Mouse (Mus musculus): ENCODE results near the gene Cyp3a57. TPM values are rescaled to one million over a fixed set of nuclear protein-coding genes. Genes with fewer than 3 reads are reported as not detected.
"Not testable (repeated sequence)": the region's sequence is repeated elsewhere in the genome, so short reads cannot be mapped to it uniquely, and the experiment has no call there.

Gene Cyp3a57
- not detected in 2 replicates for polyA plus RNA-seq (2015; fragmentation: Nextera tagmentation; extraction: Ambion mirVana)

DNA sequence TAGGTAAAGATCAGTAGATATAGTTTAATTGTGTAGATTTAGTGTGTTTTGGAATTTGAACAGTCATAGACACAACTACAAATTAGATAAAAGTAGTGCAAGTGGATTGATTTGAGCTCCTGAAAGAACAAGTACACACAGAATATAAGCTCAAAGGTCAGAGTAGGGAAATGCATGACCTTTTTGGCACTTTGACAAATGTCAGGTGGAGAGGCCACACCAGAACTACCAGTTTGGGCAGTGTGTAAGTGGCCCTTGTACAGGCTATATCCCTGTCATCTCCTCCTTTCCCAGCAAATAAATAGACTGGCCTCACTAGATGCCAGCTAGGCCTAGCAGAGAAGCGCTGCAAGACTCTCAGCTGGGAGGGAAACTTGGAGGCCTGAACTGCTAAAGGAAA is at the start of gene Cyp3a57:
TSS of gene Cyp3a57 (plus strand) at position 339 of the 400 bp plus-strand sequence.
- Histone ChIP-seq H3K4me3 (ENCODE audit: low read depth, low read length) (no peak within 1 kb of the TSS), H3K27ac (ENCODE audit: low read depth, low read length) (no peak within 1 kb of the TSS)
- 63% methylated on average over 1 of the region's 1 CpGs for WGBS

DNA sequence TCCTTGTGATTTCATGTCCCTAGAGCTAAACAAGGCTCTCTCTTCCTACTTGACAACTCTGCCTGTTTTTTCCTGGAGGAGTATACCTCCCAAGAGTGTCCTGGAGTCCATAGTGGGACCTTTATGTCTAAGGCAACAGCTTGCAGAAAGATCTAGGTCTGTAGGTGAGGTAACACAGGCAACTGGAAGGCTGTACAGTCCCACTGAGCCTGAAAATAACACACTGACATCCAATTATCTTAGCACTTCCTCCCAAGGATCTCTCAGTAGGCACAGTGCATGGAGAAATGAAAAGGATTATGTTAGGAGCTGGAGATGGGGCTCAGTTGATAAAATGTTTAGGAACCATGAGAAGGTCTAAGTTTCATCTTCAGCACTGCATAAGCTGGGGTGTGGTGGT is 44.6 kb upstream of the Cyp3a57 start:
- Histone ChIP-seq H3K4me3 (ENCODE audit: low read depth, low read length) (no peak overlapping the region), H3K27ac (ENCODE audit: low read depth, low read length) (no peak overlapping the region), H3K27me3 (replicated peaks; ENCODE audit: control insufficient read depth, insufficient read depth, low read length) (no peaks in the 10 kb centered on the region), H3K4me2 (replicated peaks; ENCODE audit: low read depth) (no peak overlapping the region), H3K4me1 (replicated peaks; ENCODE audit: control insufficient read depth, insufficient read depth, low read length) (no peaks in the 10 kb centered on the region), H3K9me3 (ENCODE audit: control insufficient read depth) (no peaks in the 10 kb centered on the region), H3K9ac (ENCODE audit: low read depth, low read length) (no peak overlapping the region), H3K36me3 (ENCODE audit: control insufficient read depth, insufficient read depth) (no peaks in the 10 kb centered on the region)
- TF ChIP-seq CTCF (IDR thresholded peaks at IDR 0.05; ENCODE audit: low read depth) = no peak
- ATAC-seq = no peak

More for the DNA sequence above, at the start of gene Cyp3a57:
- no peak for ATAC-seq
- no peaks in the 10 kb centered on the region for H3K9me3 ChIP-seq (ENCODE audit: control insufficient read depth)
- no peaks in the 10 kb centered on the region for H3K4me1 ChIP-seq (replicated peaks; ENCODE audit: control insufficient read depth, insufficient read depth, low read length)
- TF ChIP-seq CTCF (IDR thresholded peaks at IDR 0.05; ENCODE audit: low read depth) = no peak
- no peaks in the 10 kb centered on the region for H3K27me3 ChIP-seq (replicated peaks; ENCODE audit: control insufficient read depth, insufficient read depth, low read length)
- H3K36me3 ChIP-seq (ENCODE audit: control insufficient read depth, insufficient read depth) = no peaks in the 10 kb centered on the region
- H3K9ac ChIP-seq (ENCODE audit: low read depth, low read length) = no peak within 1 kb of the TSS
- no peak within 1 kb of the TSS for H3K4me2 ChIP-seq (replicated peaks; ENCODE audit: low read depth)

DNA sequence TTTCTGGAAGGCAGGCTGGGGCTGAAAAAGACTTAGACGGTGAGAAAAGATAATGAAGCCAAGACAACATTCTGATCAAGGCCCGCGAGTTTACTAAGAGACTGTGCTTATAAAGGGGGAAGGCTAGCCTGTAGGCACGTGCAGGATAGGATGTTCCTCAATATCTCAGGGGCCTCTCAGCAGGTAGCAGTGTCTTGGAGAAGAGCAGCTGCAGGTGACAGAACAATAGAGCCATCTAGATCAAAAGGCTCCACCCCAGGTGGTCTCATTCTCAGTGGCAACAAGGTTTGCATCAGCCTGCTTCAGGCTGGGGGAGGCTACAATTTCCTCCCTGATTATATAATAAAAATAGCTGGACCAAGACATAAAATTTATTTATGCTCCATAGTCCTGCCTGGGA is 43.3 kb upstream of the Cyp3a57 start:
- H3K4me3 ChIP-seq (ENCODE audit: low read depth, low read length); H3K4me2 ChIP-seq (replicated peaks; ENCODE audit: low read depth); ATAC-seq; H3K4me1 ChIP-seq (replicated peaks; ENCODE audit: control insufficient read depth, insufficient read depth, low read length); H3K27me3 ChIP-seq (replicated peaks; ENCODE audit: control insufficient read depth, insufficient read depth, low read length); H3K9me3 ChIP-seq (ENCODE audit: control insufficient read depth); H3K9ac ChIP-seq (ENCODE audit: low read depth, low read length); H3K36me3 ChIP-seq (ENCODE audit: control insufficient read depth, insufficient read depth); H3K27ac ChIP-seq (ENCODE audit: low read depth, low read length): not testable (repeated sequence)
- WGBS = 71% methylated on average over 4 of the region's 4 CpGs

DNA sequence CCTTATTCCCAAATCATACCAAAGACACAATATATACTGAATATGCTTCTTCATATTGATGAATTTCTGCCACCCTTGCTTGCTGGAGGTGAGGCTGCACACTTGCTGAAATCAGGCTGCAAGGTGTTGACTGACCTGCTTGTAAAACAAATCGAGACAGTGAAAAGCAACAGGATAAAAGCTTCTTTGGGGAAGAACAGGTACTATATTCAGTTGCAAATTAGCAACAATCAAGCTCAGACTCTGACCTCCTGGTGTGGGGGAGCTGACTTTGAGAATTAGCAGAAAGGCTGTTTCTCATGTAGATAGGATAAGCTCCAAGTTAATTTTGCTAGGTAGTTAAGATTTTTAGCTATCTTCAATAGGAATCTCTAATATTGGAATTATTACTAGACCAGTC is 42.7 kb upstream of the Cyp3a57 start:
- H3K4me1 ChIP-seq (replicated peaks; ENCODE audit: control insufficient read depth, insufficient read depth, low read length) = no peaks in the 10 kb centered on the region
- no peak overlapping the region for H3K4me3 ChIP-seq (ENCODE audit: low read depth, low read length)
- H3K9ac ChIP-seq (ENCODE audit: low read depth, low read length) = no peak overlapping the region
- TF ChIP-seq CTCF (IDR thresholded peaks at IDR 0.05; ENCODE audit: low read depth) = no peak
- WGBS = 68% methylated on average over 1 of the region's 1 CpGs
- H3K9me3 ChIP-seq (ENCODE audit: control insufficient read depth) = no peaks in the 10 kb centered on the region
- no peak overlapping the region for H3K27ac ChIP-seq (ENCODE audit: low read depth, low read length)
- no peaks in the 10 kb centered on the region for H3K27me3 ChIP-seq (replicated peaks; ENCODE audit: control insufficient read depth, insufficient read depth, low read length)
- no peak for ATAC-seq
- H3K36me3 ChIP-seq (ENCODE audit: control insufficient read depth, insufficient read depth) = no peaks in the 10 kb centered on the region
- H3K4me2 ChIP-seq (replicated peaks; ENCODE audit: low read depth) = no peak overlapping the region

DNA sequence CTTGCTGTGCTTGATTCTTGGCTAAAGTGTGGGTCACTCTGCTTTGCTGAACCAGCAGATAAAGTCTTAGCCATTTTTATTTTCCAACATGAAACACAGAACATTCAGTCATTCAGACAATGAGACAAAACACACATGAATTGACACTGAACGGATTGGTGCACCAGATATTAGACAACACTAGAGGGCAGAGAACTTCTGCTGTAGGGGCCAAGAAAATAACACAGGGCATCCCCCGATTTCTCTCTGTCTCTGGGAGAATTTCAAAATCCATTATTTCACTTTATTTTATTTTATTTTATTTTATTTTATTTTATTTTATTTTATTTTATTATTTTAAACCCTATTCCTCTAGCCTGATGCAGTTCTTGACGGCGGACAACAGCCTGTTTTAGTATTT is 38.1 kb upstream of the Cyp3a57 start:
- H3K36me3 ChIP-seq (ENCODE audit: control insufficient read depth, insufficient read depth); H3K4me2 ChIP-seq (replicated peaks; ENCODE audit: low read depth); H3K4me1 ChIP-seq (replicated peaks; ENCODE audit: control insufficient read depth, insufficient read depth, low read length); H3K27ac ChIP-seq (ENCODE audit: low read depth, low read length); H3K9ac ChIP-seq (ENCODE audit: low read depth, low read length); ATAC-seq; H3K4me3 ChIP-seq (ENCODE audit: low read depth, low read length); H3K9me3 ChIP-seq (ENCODE audit: control insufficient read depth); H3K27me3 ChIP-seq (replicated peaks; ENCODE audit: control insufficient read depth, insufficient read depth, low read length): not testable (repeated sequence)
- 85% methylated on average over 4 of the region's 4 CpGs for WGBS

DNA sequence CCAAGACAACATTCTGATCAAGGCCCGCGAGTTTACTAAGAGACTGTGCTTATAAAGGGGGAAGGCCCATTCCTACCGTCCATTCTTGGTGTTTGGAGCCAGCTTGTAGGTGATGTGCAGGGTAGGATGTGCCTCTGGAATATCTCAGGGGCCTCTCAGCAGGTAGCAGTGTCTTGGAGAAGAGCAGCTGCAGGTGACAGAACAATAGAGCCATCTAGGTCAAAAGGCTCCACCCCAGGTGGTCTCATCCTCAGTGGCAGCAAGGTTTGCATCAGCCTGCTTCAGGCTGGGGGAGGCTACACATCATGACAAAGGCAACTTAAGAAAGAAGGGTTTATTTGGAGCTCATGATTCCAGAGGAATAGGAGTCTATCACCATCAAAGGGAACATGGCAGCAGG is 37.3 kb upstream of the Cyp3a57 start:
- WGBS = 87% methylated on average over 3 of the region's 3 CpGs
- H3K36me3 ChIP-seq (ENCODE audit: control insufficient read depth, insufficient read depth); ATAC-seq; H3K27ac ChIP-seq (ENCODE audit: low read depth, low read length); H3K27me3 ChIP-seq (replicated peaks; ENCODE audit: control insufficient read depth, insufficient read depth, low read length); H3K9me3 ChIP-seq (ENCODE audit: control insufficient read depth); H3K9ac ChIP-seq (ENCODE audit: low read depth, low read length); H3K4me2 ChIP-seq (replicated peaks; ENCODE audit: low read depth); H3K4me3 ChIP-seq (ENCODE audit: low read depth, low read length); H3K4me1 ChIP-seq (replicated peaks; ENCODE audit: control insufficient read depth, insufficient read depth, low read length): not testable (repeated sequence)

DNA sequence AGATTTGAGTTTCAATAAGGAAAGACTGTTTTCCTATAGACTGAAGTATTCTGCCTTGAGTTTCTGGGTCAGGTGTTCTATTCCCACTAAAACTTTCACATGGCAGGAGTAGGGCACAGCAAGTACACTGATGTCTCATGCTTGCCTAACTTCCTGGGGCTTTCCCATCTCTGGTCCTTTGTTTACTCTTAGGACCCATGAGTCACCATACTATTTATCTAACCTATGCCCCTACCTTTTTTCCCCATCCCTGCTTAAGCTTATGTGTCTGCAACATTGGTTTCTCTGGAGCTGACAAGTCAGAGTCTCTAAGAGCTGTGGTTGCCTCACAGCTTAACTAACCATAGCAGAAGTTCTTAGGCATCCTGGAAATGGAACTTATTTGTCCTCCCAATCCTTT is 31.2 kb upstream of the Cyp3a57 start:
- TF ChIP-seq CTCF (IDR thresholded peaks at IDR 0.05; ENCODE audit: low read depth) = no peak
- H3K27ac ChIP-seq (ENCODE audit: low read depth, low read length) = no peak overlapping the region
- H3K9ac ChIP-seq (ENCODE audit: low read depth, low read length) = no peak overlapping the region
- ATAC-seq = no peak
- H3K36me3 ChIP-seq (ENCODE audit: control insufficient read depth, insufficient read depth) = no peaks in the 10 kb centered on the region
- no peak overlapping the region for H3K4me3 ChIP-seq (ENCODE audit: low read depth, low read length)
- no peaks in the 10 kb centered on the region for H3K9me3 ChIP-seq (ENCODE audit: control insufficient read depth)
- no peaks in the 10 kb centered on the region for H3K27me3 ChIP-seq (replicated peaks; ENCODE audit: control insufficient read depth, insufficient read depth, low read length)
- no peaks in the 10 kb centered on the region for H3K4me1 ChIP-seq (replicated peaks; ENCODE audit: control insufficient read depth, insufficient read depth, low read length)
- no peak overlapping the region for H3K4me2 ChIP-seq (replicated peaks; ENCODE audit: low read depth)
